Mouse (Mus musculus): ENCODE data around the gene Zfp36l2.

DNA sequence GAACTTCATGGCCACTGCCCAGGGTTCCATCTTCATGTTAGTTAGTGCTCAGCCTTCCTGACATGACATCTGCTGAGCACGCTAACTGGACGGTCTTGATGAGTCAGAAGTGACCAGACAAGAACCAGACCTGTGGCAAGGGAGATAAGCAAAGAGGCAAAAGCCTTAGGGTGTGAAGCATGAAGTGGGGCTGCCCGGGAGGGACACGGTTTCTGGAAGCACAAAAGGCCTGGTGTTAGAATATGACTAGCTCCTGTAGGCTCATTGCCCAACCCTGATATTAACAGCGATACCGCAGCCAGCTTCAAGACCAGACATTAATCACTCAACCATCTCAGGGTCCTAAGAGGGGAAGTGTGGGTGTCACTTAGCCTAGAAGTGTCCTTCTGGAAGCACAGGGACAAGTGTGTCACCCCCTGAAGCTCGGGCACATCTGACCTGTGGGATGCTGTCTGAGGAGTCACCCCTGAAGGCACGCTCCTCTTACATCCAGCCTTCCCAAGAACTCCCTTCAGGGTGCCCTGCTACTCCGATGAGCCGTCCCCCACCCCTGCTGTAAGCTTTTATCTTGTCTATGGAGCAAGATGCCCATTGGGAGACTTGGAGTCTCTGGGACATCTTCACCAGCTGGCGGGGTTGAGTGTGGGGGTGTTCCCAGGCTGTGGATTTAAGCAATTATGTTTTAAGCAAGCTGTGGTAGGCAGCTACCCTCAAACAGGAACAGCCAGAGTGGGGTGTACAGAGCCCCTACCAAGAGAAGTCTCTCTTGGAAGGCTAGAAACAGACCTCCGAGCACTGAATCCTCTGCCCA lies 34.6 kb downstream of the Zfp36l2 start:
- TF ChIP-seq POLR2A (IDR thresholded peaks at IDR 0.05; ENCODE audit: borderline replicate concordance, low read depth, low read length) (no peak), CTCF (IDR thresholded peaks at IDR 0.05; ENCODE audit: low read depth, low read length) (no peak)
